Mouse (Mus musculus) right cerebral cortex, postnatal 36 days (tissue): Measurements from ENCODE around the gene Dnajc19.
A peak's percentile ranks its signal among the peaks of the same experiment; 100 is the strongest.
"Not testable (repeated sequence)": the region's sequence is repeated elsewhere in the genome, so short reads cannot be mapped to it uniquely, and the experiment has no call there.

ENCODE experiments used
- DNase-seq, 2 experiments: peaks; one replicate each; pipeline ENCODE4 v3.0.0; 2022; ENCODE audit warnings: low spot score in 2 of 2, mixed read lengths in 1 of 2

The Dnajc19 gene

GRCm38 (mm10) chr3:34080900-34081662 is at the start of gene Dnajc19:
Gene Dnajc19, minus strand, starts transcription at chr3:34081321.
- DNase-seq, result peak; percentile 92 to 94

GRCm38 (mm10) chr3:34129957-34130356 is 48.8 kb upstream of the Dnajc19 start:
- no peak for DNase-seq

- no peak for DNase-seq
Observed at GRCm38 (mm10) chr3:34121311-34121710, 40.2 kb upstream of the Dnajc19 start.

GRCm38 (mm10) chr3:34120791-34121190 is 39.7 kb upstream of the Dnajc19 start:
- no peak for DNase-seq

DNA sequence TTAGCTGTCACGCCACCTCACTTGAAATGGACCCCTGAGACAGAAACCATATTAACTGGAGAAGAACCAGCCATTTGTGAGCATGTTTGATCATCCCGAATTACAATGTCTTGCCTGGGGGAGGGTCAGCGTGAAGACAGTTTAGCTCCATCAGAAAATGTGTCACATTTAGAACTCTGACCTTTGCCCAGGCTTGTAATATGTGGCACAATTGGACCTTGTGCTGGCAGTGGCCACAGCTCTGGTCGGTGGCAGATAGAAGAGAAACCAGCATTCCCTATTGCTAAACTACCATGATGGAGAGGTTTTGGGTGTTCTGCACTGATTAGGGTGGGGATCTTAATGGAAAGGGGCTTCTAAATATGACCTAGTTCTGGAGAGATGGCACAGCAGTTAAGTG is 38.7 kb upstream of the Dnajc19 start:
- DNase-seq, result no peak

GRCm38 (mm10) chr3:34115806-34116205 is 34.7 kb upstream of the Dnajc19 start:
- DNase-seq, result no peak

DNA sequence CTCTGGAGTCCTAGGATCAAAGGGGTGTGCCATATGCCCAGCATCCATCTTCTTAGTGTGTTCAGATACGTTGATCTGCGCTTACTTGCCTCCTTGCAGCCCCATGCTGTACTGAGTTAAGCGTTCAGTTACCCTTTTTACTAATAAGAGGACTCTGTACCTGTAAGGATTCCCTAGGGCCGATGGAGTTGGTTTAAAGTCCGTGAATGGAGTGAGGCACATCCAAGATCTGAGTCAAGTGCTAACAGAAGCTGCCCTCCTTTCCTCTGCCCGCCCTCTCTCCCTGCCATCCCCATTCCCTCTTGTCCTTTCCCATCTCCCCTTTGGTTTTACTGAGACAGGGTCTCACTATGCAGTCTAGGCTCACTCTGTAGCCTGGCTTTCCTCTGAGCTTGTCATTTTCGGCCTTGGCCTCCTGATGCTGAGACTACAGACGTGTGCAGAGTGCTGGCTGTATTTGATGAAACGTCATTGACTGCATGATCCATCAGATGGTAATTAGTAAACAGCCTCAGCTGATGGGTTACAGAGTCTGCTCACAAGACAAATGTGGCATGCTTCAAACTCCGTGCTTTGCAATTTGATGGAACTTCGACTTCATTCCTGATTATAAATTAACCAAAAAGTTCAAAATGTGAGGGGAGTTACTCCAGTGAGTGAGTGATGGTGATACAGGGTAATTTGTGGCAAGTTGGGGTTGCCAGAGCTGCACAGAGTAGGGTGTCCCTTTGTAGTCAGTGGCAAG is 31.0 kb upstream of the Dnajc19 start:
- no peak for DNase-seq

GRCm38 (mm10) chr3:34107631-34108030 is 26.5 kb upstream of the Dnajc19 start:
- DNase-seq, result no peak

DNA sequence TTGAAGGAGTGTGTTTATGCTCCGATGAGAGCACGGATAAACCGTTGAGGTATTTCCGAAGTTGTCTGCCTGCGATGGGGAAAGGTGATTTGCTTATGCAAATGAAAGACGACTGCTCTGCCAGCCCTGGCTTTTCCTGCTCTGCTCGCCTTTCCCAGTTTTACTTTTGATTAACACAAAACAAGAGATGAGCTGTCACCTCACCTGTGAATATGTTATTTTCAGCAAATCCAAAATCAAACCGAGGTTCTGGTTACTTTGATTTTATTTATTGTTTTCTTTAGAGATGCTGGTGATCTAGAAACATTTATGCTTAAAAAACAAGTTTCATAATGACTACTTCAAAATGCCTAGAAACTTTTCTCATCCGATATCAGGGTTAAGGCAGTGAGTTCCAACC is 25.3 kb upstream of the Dnajc19 start:
- no peak for DNase-seq

DNA sequence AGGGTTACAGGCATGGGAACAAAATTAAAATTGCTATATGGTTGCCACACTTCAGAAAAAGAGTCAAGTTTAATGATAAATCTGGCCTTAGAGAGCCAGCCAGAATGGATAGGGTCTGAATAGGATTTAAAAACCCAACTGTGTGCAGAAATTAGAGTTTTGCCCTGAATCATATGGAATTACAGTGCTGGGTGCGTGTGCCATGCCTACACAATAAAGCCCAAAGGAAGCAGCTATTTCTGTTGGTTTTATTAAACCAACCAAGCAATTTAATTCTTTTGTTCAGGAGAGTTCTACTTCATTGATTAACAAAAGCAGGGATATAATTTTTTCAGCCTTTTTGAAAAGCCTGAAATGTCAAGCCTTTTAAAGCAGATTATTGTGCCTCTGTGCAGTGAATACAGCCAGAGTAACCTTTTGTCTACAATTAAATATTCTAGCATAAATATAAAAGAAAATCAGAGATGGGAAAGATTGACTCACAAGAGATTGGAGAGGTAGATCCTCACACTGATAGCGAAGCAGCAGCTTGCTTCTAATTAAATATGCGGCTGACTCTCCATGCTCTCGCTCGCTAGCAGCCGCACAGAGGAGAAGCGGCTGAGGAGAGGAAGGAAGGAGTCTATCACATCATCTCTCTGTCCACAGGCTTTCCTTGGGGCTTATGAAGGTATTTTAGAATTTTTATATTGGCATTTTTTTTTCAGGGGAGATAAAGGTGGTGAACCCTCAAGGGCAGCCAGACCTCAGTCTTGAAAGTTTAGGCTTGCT is 23.0 kb upstream of the Dnajc19 start:
- no peak for DNase-seq

DNA sequence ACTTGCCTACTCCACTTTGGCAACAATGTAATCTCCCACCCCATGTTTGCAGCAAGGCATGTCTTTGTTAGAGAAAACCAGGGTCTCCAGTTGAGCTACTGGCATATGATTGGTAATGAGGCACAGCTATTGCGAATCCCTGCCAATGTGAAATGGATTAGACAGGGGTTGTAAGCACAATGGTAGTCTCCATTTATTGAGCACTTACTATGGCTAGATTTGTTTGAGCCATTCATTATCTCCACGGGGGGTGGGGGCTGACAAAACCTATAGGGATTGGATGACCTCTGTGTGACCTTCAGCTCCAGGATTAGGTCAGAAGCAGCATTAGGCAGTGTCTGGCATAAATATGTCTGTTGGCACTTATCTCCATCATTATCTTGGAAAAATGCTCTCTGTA is 21.8 kb upstream of the Dnajc19 start:
- no peak for DNase-seq

DNA sequence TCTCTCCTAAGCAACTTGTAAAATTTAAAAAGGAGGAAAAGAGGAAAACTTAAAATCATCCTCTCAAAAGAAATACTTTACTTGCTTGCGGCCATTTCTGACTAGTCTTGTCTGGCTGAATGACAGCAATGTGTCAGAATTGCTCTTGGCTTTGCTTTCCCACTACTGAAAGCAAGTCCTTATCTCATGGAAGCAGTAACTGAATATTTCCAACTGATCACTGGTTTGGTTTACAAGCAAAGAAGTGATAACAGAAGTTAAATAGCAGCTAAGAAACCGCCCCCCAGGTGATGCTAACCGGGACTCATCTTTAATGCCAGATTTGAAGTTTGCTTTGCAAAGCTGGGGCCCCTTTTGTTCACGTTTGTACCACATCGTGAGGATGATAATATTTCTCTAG is 2.5 kb upstream of the Dnajc19 start:
- no peak for DNase-seq

- DNase-seq, result no peak
Observed at GRCm38 (mm10) chr3:34081929-34082328, 808 bp upstream of the Dnajc19 start.

DNA sequence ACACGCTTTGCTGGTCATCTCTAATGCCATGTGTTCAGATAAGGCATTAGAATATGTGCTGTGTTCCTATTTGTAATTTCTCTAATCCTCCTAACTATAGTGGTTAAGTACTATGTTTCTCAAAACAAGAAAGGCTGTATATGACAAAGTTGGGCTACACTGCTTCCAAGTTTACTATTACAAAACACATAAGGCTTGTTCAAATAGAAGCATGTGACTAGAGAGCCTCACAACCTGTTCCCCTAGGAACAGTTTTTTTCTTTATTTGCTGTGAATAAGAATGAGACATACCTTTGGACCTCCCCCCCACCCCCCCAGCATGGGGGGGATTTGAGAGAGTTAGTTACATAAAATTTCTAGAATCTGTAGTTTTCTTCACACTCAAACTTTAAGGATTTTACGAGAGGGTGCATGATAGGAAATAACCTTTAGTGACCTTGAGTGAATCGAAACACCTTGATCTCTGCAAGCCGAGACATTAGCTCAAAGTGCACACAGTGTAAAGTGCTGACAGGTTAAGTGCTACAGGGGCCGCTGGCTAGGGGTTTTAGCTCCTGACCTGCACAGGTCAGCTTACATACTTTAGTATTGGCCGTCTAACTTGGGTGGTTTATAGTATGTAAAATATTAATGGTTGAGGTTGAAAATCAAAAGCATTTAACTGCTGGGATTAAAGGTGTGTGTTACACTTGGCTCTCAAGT is 4.9 kb downstream of the Dnajc19 start:
- no peak for DNase-seq

GRCm38 (mm10) chr3:34072726-34073125 is 8.4 kb downstream of the Dnajc19 start:
- no peak for DNase-seq

GRCm38 (mm10) chr3:34068943-34069342 is 12.2 kb downstream of the Dnajc19 start:
- not testable (repeated sequence) for DNase-seq

DNA sequence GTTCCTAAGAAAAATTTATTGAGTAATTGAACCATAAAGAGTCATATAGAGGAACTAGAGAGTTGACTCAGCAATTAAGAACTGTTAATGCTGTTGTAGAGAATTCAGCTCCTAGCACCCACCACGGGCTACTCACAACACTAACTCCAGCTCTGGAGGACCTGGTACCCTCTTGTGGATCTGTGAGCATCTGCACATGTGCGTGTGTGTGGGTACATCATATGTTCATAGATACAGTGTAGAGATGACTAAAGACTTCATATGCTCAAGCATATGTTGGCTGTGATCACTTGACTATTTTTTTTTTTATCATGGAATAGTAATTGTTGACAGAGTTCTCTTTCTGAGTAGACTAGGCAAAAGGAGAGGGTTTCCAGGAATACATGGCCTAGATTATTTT is 18.8 kb downstream of the Dnajc19 start:
- no peak for DNase-seq

- no peak for DNase-seq
Observed at GRCm38 (mm10) chr3:34041990-34042389, 39.1 kb downstream of the Dnajc19 start.

- DNase-seq, result no peak
Observed at GRCm38 (mm10) chr3:34035706-34036105, 45.4 kb downstream of the Dnajc19 start.

- DNase-seq, result no peak
Observed at GRCm38 (mm10) chr3:34034803-34035202, 46.3 kb downstream of the Dnajc19 start.

GRCm38 (mm10) chr3:34033720-34034364 is 47.3 kb downstream of the Dnajc19 start:
- DNase-seq, result no peak
